Mouse (Mus musculus) lung, postnatal 25 days (tissue): ENCODE data around the gene Gimap9.
"Not testable (repeated sequence)": the region's sequence is repeated elsewhere in the genome, so short reads cannot be mapped to it uniquely, and the experiment has no call there.

ENCODE experiments used
- DNase-seq: peaks from one replicate; pipeline ENCODE4 v3.0.0; 2022; ENCODE audit warnings: low spot score

The Gimap9 gene

GRCm38 (mm10) chr6:48664750-48665149 lies 11.2 kb upstream of the Gimap9 start:
- no peak for DNase-seq

GRCm38 (mm10) chr6:48665471-48665870 lies 10.5 kb upstream of the Gimap9 start:
- no peak for DNase-seq

DNA sequence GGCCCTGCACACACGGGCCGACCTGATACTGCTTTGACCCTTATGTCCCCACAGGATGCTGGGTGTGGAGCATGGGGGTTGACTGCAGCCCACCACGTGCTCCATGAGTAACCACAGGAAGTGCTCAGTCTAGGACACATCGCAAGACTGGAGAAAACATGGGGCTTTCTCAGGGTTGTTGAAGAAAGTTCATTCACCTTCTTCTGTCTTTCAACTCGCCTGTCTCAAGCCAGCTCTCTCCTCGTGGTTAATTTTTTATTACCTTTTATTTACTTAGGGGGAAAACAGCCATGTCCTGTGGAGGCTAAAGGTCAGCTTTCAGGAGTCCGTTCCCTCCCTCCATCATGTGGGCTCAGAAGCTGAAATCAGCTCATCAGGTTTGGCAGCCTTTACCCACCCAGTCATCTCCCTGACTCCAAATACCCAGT lies 9.8 kb upstream of the Gimap9 start:
- no peak for DNase-seq

DNA sequence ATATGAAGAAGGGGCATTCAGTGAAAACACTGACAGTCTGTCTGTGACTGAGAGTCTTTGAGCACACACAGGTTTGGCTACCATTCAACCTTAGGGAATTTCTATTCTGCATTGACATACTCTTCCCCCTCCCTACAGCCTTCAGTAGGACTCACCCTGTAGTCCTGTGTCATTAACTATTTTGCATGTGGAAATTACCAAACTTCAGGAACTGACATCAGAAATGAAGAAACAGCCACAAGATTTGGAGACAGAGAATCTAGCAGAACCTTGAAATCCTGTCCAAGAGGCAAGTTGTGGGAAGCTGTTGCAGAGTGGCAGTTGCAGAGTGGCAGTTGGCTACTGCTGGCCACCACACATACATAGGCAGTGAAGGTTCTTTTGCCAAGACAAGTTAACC lies 7.9 kb upstream of the Gimap9 start:
- DNase-seq: no peak

- no peak for DNase-seq
Measured at GRCm38 (mm10) chr6:48669446-48669969, 6.4 kb upstream of the Gimap9 start.

DNA sequence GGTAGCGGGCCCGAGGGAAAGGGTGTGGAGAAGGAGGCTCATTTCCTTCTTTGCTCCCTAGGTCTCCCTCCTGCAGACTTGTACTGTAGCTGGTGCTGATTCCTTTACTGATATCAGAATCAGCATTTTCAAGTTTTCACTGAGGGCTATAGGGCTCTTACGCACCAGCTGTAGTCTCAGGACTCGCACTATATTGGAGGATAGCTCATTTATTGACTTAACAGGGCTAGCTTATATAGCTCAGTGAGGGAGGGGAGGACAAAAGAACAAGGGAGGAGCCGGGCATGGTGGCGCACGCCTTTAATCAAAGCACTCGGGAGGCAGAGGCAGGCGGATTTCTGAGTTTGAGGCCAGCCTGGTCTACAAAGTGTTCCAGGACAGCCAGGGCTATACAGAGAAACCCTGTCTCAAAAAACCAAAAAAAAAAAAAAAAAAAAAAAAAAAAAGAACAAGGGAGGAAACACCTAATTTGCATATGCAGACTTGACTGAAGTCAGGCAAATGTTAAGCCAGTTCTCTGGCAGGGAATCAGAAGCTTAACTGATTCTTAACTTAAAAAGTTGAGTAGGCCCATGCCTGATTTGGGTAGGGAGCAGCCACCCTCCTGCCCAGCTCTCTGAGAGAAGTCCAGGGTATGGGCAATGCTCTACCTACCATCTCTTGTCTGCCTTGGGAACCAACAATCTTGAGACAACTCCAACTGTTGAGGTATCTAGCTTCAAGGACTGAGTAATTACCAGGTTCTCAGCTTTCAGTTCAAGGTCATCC lies 1.5 kb upstream of the Gimap9 start:
- no peak for DNase-seq

GRCm38 (mm10) chr6:48675400-48675930 lies 464 bp upstream of the Gimap9 start:
- DNase-seq: no peak

GRCm38 (mm10) chr6:48676860-48677415 lies 1.0 kb downstream of the Gimap9 start:
- DNase-seq: no peak

DNA sequence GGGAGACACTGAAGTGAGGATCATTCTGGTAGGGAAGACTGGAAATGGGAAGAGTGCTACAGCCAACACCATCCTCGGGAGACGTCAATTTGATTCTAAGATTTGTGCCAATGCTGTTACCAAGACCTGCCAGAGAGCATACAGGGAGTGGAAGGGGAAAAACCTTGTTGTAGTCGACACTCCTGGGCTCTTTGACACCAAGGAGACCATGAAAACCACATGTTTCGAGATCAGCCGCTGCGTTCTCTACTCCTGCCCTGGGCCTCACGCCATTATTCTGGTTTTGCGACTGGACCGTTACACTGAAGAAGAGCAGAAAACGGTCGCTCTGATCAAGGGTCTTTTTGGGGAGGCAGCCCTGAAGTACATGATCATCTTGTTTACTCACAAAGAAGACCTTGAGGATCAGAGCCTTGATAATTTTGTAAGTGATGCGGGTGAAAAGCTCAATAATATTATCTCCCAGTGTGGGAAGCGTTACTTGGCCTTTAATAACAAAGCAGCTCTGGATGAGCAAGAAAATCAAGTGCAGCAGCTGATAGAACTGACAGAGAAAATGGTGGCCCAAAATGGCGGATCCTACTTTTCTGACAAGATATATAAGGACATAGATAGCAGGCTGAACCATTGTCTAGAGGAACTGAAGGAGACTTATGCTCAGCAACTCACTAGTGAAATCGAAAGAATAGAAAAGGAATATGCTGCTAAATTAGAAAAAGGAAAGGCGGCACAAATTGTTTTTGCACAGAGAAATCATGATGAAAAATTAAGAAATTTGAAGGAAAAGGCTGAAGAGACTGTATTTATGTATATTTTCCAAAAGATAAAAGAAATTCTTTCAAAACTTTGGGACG lies 1.8 kb downstream of the Gimap9 start:
- DNase-seq: no peak

- DNase-seq: no peak
Measured at GRCm38 (mm10) chr6:48678391-48678790, 2.5 kb downstream of the Gimap9 start.

DNA sequence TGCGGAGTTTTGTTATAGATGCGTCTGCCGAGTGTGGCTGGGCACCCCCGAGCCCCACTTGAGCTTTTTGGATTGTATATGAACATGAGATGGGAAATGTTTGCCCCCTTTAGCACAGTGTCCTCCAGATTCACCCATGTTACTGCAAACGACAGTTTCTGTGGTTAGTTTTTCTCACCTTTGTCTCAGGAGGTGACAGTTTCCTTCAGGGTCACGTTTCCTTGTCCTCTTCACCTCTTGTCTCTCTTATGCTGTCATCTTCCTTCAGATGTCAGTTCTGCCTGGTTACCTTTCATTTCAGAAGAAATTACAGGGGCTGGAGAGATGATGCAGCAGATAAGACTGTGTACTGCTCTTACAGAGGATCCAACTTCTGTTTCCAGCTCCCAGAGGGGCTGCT lies 3.8 kb downstream of the Gimap9 start:
- no peak for DNase-seq

DNA sequence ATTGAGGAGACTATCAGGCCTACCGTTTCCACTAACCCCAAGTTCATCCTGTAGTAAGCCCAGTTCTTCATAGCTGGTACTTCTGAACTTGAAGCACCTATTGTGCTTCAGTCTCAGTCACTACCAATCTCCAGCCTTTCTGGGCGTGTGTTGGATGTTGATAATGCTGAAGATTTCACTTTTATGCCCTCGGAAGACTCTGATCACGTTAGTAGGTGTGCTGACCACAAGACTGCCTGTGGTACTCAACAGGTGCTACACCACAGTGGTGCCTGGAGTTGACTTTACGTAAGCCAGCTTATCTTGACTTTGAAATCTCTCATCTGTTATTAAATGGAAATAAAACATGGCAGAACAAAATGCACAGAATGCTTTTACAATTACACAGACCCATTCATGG lies 4.5 kb downstream of the Gimap9 start:
- DNase-seq: no peak

- DNase-seq: no peak
Measured at GRCm38 (mm10) chr6:48681472-48682090, 5.7 kb downstream of the Gimap9 start.

DNA sequence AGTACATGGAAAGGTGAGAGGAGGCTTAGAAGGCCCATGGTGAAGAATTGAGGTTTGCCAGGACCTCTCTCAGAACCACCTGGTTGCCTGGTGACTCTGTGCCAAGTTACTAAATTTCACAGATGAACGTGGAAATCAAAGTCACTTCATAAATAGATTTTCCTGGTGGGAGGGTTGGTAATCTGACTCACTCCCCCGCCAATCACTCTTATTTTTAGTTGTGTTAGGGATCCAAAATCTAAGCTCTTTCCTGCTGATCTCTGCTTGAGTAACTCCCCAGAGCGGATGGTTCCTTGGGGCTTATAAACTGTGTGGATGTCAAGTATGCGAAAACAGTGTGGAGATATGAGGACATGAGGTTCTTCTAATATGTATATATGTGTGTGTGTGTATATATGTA lies 6.3 kb downstream of the Gimap9 start:
- no peak for DNase-seq

GRCm38 (mm10) chr6:48683263-48683821 lies 7.4 kb downstream of the Gimap9 start:
- DNase-seq: not testable (repeated sequence)

DNA sequence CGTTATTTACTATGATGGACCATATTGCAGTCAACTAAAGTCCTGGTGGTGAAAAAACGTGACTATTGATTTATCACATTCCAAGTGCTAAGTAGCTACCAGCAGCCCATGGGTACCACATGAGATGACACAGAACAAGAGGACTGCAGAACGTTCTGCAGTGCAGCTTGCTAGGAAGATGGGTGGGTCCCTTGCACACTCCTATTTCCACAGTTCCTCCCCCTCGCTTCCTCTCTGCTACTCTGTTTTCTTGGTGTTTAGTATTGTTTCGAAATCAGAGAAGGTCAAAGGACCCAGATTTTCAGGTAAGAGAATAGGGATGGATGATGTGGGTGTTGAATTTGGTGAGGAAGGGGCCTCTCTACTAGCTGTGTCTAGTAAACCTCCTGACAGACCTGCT lies 8.4 kb downstream of the Gimap9 start, which contains the start of gene Gimap4:
Gene Gimap4 (plus strand): TSS at position 231 of the 400 bp plus-strand sequence.
- DNase-seq: no peak

- no peak for DNase-seq
Measured at GRCm38 (mm10) chr6:48684806-48685205, 8.9 kb downstream of the Gimap9 start.

DNA sequence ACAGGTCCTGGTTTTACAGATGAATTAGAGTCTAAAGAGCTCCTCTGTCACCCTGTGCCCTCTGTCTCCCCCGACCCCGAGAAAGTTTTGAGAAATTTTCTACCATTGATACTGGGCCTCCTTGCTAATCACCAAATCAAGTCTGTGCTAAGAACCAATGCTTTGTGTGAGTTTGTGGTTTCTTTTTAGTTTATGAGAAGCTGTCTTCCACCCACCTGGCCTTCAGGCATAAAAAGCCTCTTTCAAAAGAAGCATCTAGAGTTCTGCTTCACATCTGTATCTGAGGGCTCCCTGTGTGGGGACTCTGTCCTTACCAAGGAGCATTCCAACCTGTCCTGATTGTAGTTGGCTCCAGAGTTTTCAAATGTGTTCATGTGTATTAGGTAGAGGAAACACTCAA lies 9.3 kb downstream of the Gimap9 start:
- DNase-seq: no peak

GRCm38 (mm10) chr6:48685694-48686665 lies 10.1 kb downstream of the Gimap9 start:
- no peak for DNase-seq

DNA sequence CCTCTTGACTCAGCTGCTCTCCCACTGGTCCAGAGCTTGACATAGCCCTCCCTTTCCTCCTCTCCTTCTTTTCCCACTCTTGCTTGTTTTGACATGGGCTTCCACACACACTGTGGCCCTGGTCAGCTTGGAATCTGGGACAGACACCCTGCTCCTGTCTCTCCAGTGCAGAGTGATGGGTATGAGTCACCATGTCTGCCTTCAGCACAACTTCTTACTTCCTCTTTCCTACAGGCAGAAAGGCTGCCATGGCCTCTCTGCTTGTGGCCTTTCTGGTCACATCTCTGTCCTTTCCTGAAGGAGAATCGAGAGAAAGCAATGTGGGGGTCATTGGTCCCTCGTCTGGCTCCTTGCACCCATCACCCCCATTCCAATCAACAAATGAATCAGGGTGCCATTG lies 11.1 kb downstream of the Gimap9 start:
- no peak for DNase-seq
